Mouse (Mus musculus): ENCODE measurements around the gene Nudt14.

The Nudt14 gene

GRCm38 (mm10) chr12:112950761-112951129 lies 8.8 kb upstream of the Nudt14 start:
- DNase-seq (ENCODE audit: inconsistent age in 2 of 2, low spot score in 1 of 2) = no peak

GRCm38 (mm10) chr12:112950040-112950760 lies 8.3 kb upstream of the Nudt14 start:
- peak; percentile 95 to 97 for DNase-seq (ENCODE audit: inconsistent age in 2 of 2, low spot score in 1 of 2)

- peak in 1 of 2 experiments; percentile 69 for DNase-seq (ENCODE audit: inconsistent age in 2 of 2, low spot score in 1 of 2)
These were observed 5.4 kb upstream of the Nudt14 start for GRCm38 (mm10) chr12:112947307-112947706.

GRCm38 (mm10) chr12:112943669-112944068 lies 1.7 kb upstream of the Nudt14 start:
- DNase-seq (ENCODE audit: inconsistent age in 2 of 2, low spot score in 1 of 2) = no peak

GRCm38 (mm10) chr12:112941156-112941775 lies 658 bp downstream of the Nudt14 start:
- DNase-seq (ENCODE audit: inconsistent age in 2 of 2, low spot score in 1 of 2) = peak; percentile 48 to 74

GRCm38 (mm10) chr12:112940710-112941109 lies 1.2 kb downstream of the Nudt14 start:
- DNase-seq (ENCODE audit: inconsistent age in 2 of 2, low spot score in 1 of 2) = no peak

GRCm38 (mm10) chr12:112940238-112940637 lies 1.7 kb downstream of the Nudt14 start:
- no peak for DNase-seq (ENCODE audit: inconsistent age in 2 of 2, low spot score in 1 of 2)

GRCm38 (mm10) chr12:112938873-112939565 lies 2.9 kb downstream of the Nudt14 start:
- no peak for DNase-seq (ENCODE audit: inconsistent age in 2 of 2, low spot score in 1 of 2)

GRCm38 (mm10) chr12:112938366-112938765 lies 3.6 kb downstream of the Nudt14 start:
- no peak for DNase-seq (ENCODE audit: inconsistent age in 2 of 2, low spot score in 1 of 2)

- DNase-seq (ENCODE audit: inconsistent age in 2 of 2, low spot score in 1 of 2) = no peak
These were observed 4.0 kb downstream of the Nudt14 start for GRCm38 (mm10) chr12:112937906-112938305.

GRCm38 (mm10) chr12:112932647-112933046 lies 9.3 kb downstream of the Nudt14 start:
- DNase-seq (ENCODE audit: inconsistent age in 2 of 2, low spot score in 1 of 2) = no peak

- DNase-seq (ENCODE audit: inconsistent age in 2 of 2, low spot score in 1 of 2) = peak in 1 of 2 experiments; percentile 71
These were observed 12.2 kb downstream of the Nudt14 start, which contains the start of gene Jag2 for GRCm38 (mm10) chr12:112929562-112930352. TSS of gene Jag2 (minus strand) at chr12:112929776.

- DNase-seq (ENCODE audit: inconsistent age in 2 of 2, low spot score in 1 of 2) = peak in 1 of 2 experiments; percentile 57
These were observed 13.3 kb downstream of the Nudt14 start for GRCm38 (mm10) chr12:112928401-112929241.

GRCm38 (mm10) chr12:112927265-112927664 lies 14.7 kb downstream of the Nudt14 start:
- DNase-seq (ENCODE audit: inconsistent age in 2 of 2, low spot score in 1 of 2) = no peak

GRCm38 (mm10) chr12:112925950-112926349 lies 16.0 kb downstream of the Nudt14 start:
- DNase-seq (ENCODE audit: inconsistent age in 2 of 2, low spot score in 1 of 2) = no peak

- DNase-seq (ENCODE audit: inconsistent age in 2 of 2, low spot score in 1 of 2) = no peak
These were observed 19.4 kb downstream of the Nudt14 start for GRCm38 (mm10) chr12:112922541-112922940.

GRCm38 (mm10) chr12:112921518-112921917 lies 20.4 kb downstream of the Nudt14 start:
- DNase-seq (ENCODE audit: inconsistent age in 2 of 2, low spot score in 1 of 2) = no peak

GRCm38 (mm10) chr12:112917906-112918305 lies 24.0 kb downstream of the Nudt14 start:
- DNase-seq (ENCODE audit: inconsistent age in 2 of 2, low spot score in 1 of 2) = no peak

GRCm38 (mm10) chr12:112917486-112917885 lies 24.4 kb downstream of the Nudt14 start:
- peak in 1 of 2 experiments; percentile 60 for DNase-seq (ENCODE audit: inconsistent age in 2 of 2, low spot score in 1 of 2)

Data from adrenal gland, adult (tissue).